Mouse (Mus musculus) thymus, postnatal 14 days (tissue): ENCODE data around the gene Hist1h2bk.
A peak's percentile ranks its signal among the peaks of the same experiment; 100 is the strongest.
"Not testable (repeated sequence)": the region's sequence is repeated elsewhere in the genome, so short reads cannot be mapped to it uniquely, and the experiment has no call there.

Experiments used
- DNase-seq: peaks from one replicate; pipeline ENCODE4 v3.0.0; 2021

Hist1h2bk gene

GRCm38 (mm10) chr13:22041651-22042567 is 6.2 kb downstream of the Hist1h2bk start:
- no peak for DNase-seq

- peak; percentile 88 for DNase-seq
Measured at GRCm38 (mm10) chr13:22042568-22043502, 7.2 kb downstream of the Hist1h2bk start, which contains the start of the genes Hist1h2ag and Hist1h2bj. TSS of gene Hist1h2ag (minus strand) at chr13:22042944. TSS of gene Hist1h2bj (plus strand) at chr13:22043214.

- DNase-seq, result no peak
Measured at GRCm38 (mm10) chr13:22043503-22044431, 8.1 kb downstream of the Hist1h2bk start.

- no peak for DNase-seq
Measured at GRCm38 (mm10) chr13:22044432-22045155, 8.9 kb downstream of the Hist1h2bk start.

GRCm38 (mm10) chr13:22045311-22045710 is 9.6 kb downstream of the Hist1h2bk start:
- DNase-seq, result no peak

GRCm38 (mm10) chr13:22049041-22049440 is 13.4 kb downstream of the Hist1h2bk start:
- DNase-seq, result no peak

- peak; percentile 73 for DNase-seq
Measured at GRCm38 (mm10) chr13:22049737-22050440, 14.2 kb downstream of the Hist1h2bk start.

GRCm38 (mm10) chr13:22050591-22051522 is 15.2 kb downstream of the Hist1h2bk start:
- peak; percentile 96 for DNase-seq

- peak; percentile 16 for DNase-seq
Measured at GRCm38 (mm10) chr13:22051523-22051859, 15.8 kb downstream of the Hist1h2bk start.

GRCm38 (mm10) chr13:22053754-22054153 is 18.1 kb downstream of the Hist1h2bk start:
- no peak for DNase-seq

- DNase-seq, result no peak
Measured at GRCm38 (mm10) chr13:22061422-22061821, 25.8 kb downstream of the Hist1h2bk start.

GRCm38 (mm10) chr13:22063468-22063867 is 27.8 kb downstream of the Hist1h2bk start:
- no peak for DNase-seq

- not testable (repeated sequence) for DNase-seq
Measured at GRCm38 (mm10) chr13:22084140-22084539, 48.5 kb downstream of the Hist1h2bk start, which contains the start of gene Vmn1r188. TSS of gene Vmn1r188 (plus strand) at chr13:22084440.
